Mouse (Mus musculus): ENCODE results near the gene Gnb5. TPM values are rescaled to one million over a fixed set of nuclear protein-coding genes. Genes with fewer than 3 reads are reported as not detected.

Gene Gnb5
- 4.4 and 6.5 TPM in 2 replicates for total RNA-seq (2012; rRNA removed)
- 2.9 and 4.7 TPM in 2 replicates for total RNA-seq (2014; rRNA removed)
- polyA plus RNA-seq (2012; ENCODE audit: insufficient read length, low read depth), result 2.7 and 3.1 TPM in 2 replicates

DNA sequence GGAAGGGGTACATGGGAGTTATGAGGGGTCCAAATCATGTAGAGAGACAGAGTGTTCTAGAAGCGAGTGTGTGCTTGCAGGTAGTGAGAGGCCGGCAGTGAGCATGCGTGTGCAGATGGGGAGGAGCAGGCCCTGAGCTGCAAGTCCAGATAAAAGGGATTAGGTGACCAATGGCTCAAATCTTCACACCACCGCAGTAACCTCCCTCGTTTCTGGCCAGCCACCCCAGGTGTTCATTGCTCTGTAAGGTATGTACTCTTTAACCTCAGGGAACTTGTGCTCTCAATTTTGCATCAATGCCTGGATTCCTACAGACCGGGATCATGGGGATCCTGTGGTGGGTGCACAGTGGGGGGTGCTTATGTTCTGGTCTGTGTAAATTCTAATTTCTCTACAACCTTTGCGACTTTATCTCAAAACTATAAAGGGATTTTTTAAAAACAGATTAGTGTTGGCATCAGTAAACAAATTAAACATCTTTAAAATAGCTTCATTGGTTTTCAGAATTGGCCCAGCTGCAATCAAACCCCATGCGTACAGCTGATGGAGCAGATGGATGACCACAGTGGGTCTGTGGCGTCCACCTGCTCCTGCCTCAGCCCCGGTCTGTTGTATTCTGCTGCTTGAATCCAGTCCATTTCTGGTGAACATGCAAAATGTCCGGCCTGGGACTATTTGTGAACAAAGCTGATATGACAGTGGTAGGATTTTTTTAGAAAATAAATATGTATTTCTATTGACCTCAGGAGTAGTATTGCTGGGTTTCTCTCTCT is at the start of gene Gnb5:
Gnb5 (plus strand) TSS at position 163 of the 773 bp plus-strand sequence.
- no peak for DNase-seq (ENCODE audit: extremely low read depth)
- H3K4me2 ChIP-seq (ENCODE audit: insufficient read depth, low read depth, poor library complexity, severe bottlenecking), result no peak within 1 kb of the TSS
- in situ Hi-C loops (cut with MboI; ENCODE audit: low pct_ligation_motif_present, low pct_unique_long_range_greater_than_20kb, low sequenced_read_pairs), result no loop called here
- H3K4me3 ChIP-seq (replicated peaks in 1 of 3; ENCODE audit: low read depth in 2 of 3, low read length in 2 of 3, poor library complexity in 1 of 3), result no peak within 1 kb of the TSS
- dilution Hi-C loops (cut with MboI; ENCODE audit: extremely low pct_ligation_motif_present, extremely low pct_unique_long_range_greater_than_20kb, low sequenced_read_pairs), result no loop called here
- H3K27ac ChIP-seq (ENCODE audit: insufficient read depth, low read depth), result no peak within 1 kb of the TSS
- H3K4me1 ChIP-seq (ENCODE audit: control insufficient read depth in 1 of 2, insufficient read depth in 2 of 2), result peaks cover 0 to 3% of the 10 kb centered on the region in 2 experiments; a peak in 1 of 4 replicates
- H3K9me3 ChIP-seq (replicated peaks; ENCODE audit: low read length), result no peaks in the 10 kb centered on the region
- H3K79me2 ChIP-seq (replicated peaks; ENCODE audit: control insufficient read depth, extremely low read depth, insufficient read depth, poor library complexity, severe bottlenecking), result no peaks in the 10 kb centered on the region
- TF ChIP-seq ZKSCAN1 (IDR thresholded peaks at IDR 0.05; ENCODE audit: borderline replicate concordance, low read depth, low read length), result no peak
- TF ChIP-seq NRF1 (IDR thresholded peaks at IDR 0.05; ENCODE audit: low read depth, low read length), result no peak
- no peak for TF ChIP-seq SIN3A (IDR thresholded peaks at IDR 0.05; ENCODE audit: low read length)
- TF ChIP-seq ETS1 (conservative IDR thresholded peaks at IDR 0.05; ENCODE audit: low read depth, low read length), result no peak
- no peak for TF ChIP-seq E2F4 (IDR thresholded peaks at IDR 0.05; ENCODE audit: insufficient replicate concordance, low read depth, low read length)
- TF ChIP-seq USF1 (IDR thresholded peaks at IDR 0.05; ENCODE audit: low read depth, low read length), result no peak
- no peak for TF ChIP-seq ZMIZ1 (IDR thresholded peaks at IDR 0.05; ENCODE audit: low read depth, low read length)
- TF ChIP-seq HCFC1 (IDR thresholded peaks at IDR 0.05; ENCODE audit: low read depth, low read length), result no peak
- no peak for TF ChIP-seq MAZ (IDR thresholded peaks at IDR 0.05; ENCODE audit: low read depth, low read length)
- no peak for TF ChIP-seq IRF4 (IDR thresholded peaks at IDR 0.05; ENCODE audit: low read depth, low read length)
- no peak for TF ChIP-seq ELF1 (IDR thresholded peaks at IDR 0.05; ENCODE audit: low read depth, low read length)
- no peak for TF ChIP-seq NELFE (IDR thresholded peaks at IDR 0.05; ENCODE audit: low read depth, low read length)
- no peak for TF ChIP-seq SMC3 (IDR thresholded peaks at IDR 0.05; ENCODE audit: low read depth, low read length)
- no peak for TF ChIP-seq MXI1 (IDR thresholded peaks at IDR 0.05; ENCODE audit: low read depth, low read length)
- no peak for TF ChIP-seq CTCF (conservative IDR thresholded peaks at IDR 0.05 in 1 of 2, IDR thresholded peaks at IDR 0.05 in 1 of 2; ENCODE audit: low read depth in 2 of 2, low read length in 2 of 2)
- no peak for TF ChIP-seq POLR2A (IDR thresholded peaks at IDR 0.05; ENCODE audit: low read depth, low read length)
- TF ChIP-seq CHD2 (IDR thresholded peaks at IDR 0.05; ENCODE audit: low read length), result no peak
- no peak for TF ChIP-seq KAT2A (IDR thresholded peaks at IDR 0.05; ENCODE audit: insufficient replicate concordance, low read length)
- no peak for TF ChIP-seq JUN (IDR thresholded peaks at IDR 0.05; ENCODE audit: insufficient read depth, low read depth, low read length)
- TF ChIP-seq MAX (IDR thresholded peaks at IDR 0.05; ENCODE audit: low read length), result no peak
- no peak within 1 kb of the TSS for H3K9ac ChIP-seq (ENCODE audit: insufficient read depth, low read depth)
- H3K36me3 ChIP-seq (replicated peaks in 1 of 2; ENCODE audit: control insufficient read depth in 1 of 2, insufficient read depth in 1 of 2, low read length in 1 of 2), result peaks cover 0 to 9% of the 10 kb centered on the region in 2 experiments
- no peaks in the 10 kb centered on the region for H3K27me3 ChIP-seq (replicated peaks)

DNA sequence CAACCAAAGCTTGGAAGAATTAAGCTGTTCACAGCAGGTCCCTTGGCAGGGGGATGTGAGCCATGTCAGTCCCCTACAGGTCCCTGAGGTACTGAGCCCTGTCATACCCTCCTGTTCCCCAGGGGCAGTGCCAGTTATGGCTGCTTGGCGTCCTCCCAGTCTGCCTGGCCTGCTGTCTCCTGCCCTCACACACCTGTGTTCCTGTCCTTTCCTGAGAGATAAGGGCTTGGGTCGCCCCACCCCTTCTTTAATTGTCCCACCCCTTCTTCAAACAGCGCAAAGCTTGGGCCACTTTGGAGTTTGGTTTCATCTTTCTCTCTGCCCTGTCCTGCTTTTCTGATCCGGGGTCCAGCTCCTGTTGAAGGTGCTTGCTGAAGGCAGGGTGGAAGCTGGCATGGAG is 47.3 kb upstream of the Gnb5 start:
- TF ChIP-seq MEF2A (IDR thresholded peaks at IDR 0.05; ENCODE audit: borderline replicate concordance, low read depth, low read length) (no peak), SIN3A (IDR thresholded peaks at IDR 0.05; ENCODE audit: low read length) (no peak), ZC3H11A (IDR thresholded peaks at IDR 0.05; ENCODE audit: low read depth, low read length) (no peak), ZKSCAN1 (IDR thresholded peaks at IDR 0.05; ENCODE audit: borderline replicate concordance, low read depth, low read length) (no peak), CTCF (conservative IDR thresholded peaks at IDR 0.05 in 1 of 2, IDR thresholded peaks at IDR 0.05 in 1 of 2; ENCODE audit: low read depth in 2 of 2, low read length in 2 of 2) (no peak), JUND (conservative IDR thresholded peaks at IDR 0.05; ENCODE audit: low read depth, low read length) (no peak), UBTF (IDR thresholded peaks at IDR 0.05; ENCODE audit: low read depth, low read length) (no peak), RCOR1 (conservative IDR thresholded peaks at IDR 0.05; ENCODE audit: low read depth, low read length) (no peak), HCFC1 (IDR thresholded peaks at IDR 0.05; ENCODE audit: low read depth, low read length) (no peak), CHD2 (IDR thresholded peaks at IDR 0.05; ENCODE audit: low read length) (no peak)
- dilution Hi-C loops (cut with MboI; ENCODE audit: extremely low pct_ligation_motif_present, extremely low pct_unique_long_range_greater_than_20kb, low sequenced_read_pairs), result no loop called here
- no peak for DNase-seq (ENCODE audit: extremely low read depth)
- Histone ChIP-seq H3K36me3 (replicated peaks in 1 of 2; ENCODE audit: control insufficient read depth in 1 of 2, insufficient read depth in 1 of 2, low read length in 1 of 2) (peaks cover 0 to 6% of the 10 kb centered on the region in 2 experiments), H3K4me3 (replicated peaks in 1 of 3; ENCODE audit: low read depth in 2 of 3, low read length in 2 of 3, poor library complexity in 1 of 3) (no peak overlapping the region), H3K27ac (ENCODE audit: insufficient read depth, low read depth) (no peak overlapping the region), H3K79me2 (replicated peaks; ENCODE audit: control insufficient read depth, extremely low read depth, insufficient read depth, poor library complexity, severe bottlenecking) (no peaks in the 10 kb centered on the region), H3K9me3 (replicated peaks; ENCODE audit: low read length) (peaks cover 3% of the 10 kb centered on the region), H3K9ac (ENCODE audit: insufficient read depth, low read depth) (no peak overlapping the region), H3K27me3 (replicated peaks) (no peaks in the 10 kb centered on the region), H3K4me1 (ENCODE audit: control insufficient read depth in 1 of 2, insufficient read depth in 2 of 2) (peaks cover 11 to 19% of the 10 kb centered on the region in 2 experiments), H3K4me2 (ENCODE audit: insufficient read depth, low read depth, poor library complexity, severe bottlenecking) (no peak overlapping the region)
- in situ Hi-C loops (cut with MboI; ENCODE audit: low pct_ligation_motif_present, low pct_unique_long_range_greater_than_20kb, low sequenced_read_pairs), result no loop called here
